Mouse (Mus musculus): ENCODE measurements at regions not wholly inside any gene's neighbourhood (a gene's known extent, or its start where the extent isn't known, plus 50 kb on each side); places are given as distances from the start of the nearest gene placed in this dataset.
"Not testable (repeated sequence)": the region's sequence is repeated elsewhere in the genome, so short reads cannot be mapped to it uniquely, and the experiment has no call there.

- ChIA-PET POLR2A (interaction anchor here in 3 of 4 experiments (0.6 to 1.0 kb wide), 3 partner anchors 17 to 1129 kb away, joined by 3 read pairs; no protein-coding TSS in a partner anchor), CTCF (interaction anchor here in 2 of 4 experiments (0.6 to 0.7 kb wide), 3 partner anchors 458 to 1336 kb away, joined by 3 to 4 read pairs (median 3); no protein-coding TSS in a partner anchor)
These were observed 189.2 kb upstream of the Gm10767 start for GRCm38 (mm10) chr13:66715191-66716161.

GRCm38 (mm10) chr13:66711010-66711409 is 193.7 kb upstream of the Gm10767 start:
- CTCF ChIA-PET, POLR2A ChIA-PET: not testable (repeated sequence)

GRCm38 (mm10) chr13:66697983-66698535 is 206.7 kb upstream of the Gm10767 start:
- CTCF ChIA-PET = not testable (repeated sequence)
- POLR2A ChIA-PET = interaction anchor here in 2 of 4 experiments (1.0 to 2.0 kb wide), 3 partner anchors 17 to 362 kb away, joined by 3 to 4 read pairs (median 3); no protein-coding TSS in a partner anchor

GRCm38 (mm10) chr13:66680766-66681165 is 223.9 kb upstream of the Gm10767 start:
- POLR2A ChIA-PET = interaction anchor here in 1 of 4 experiments (1.1 kb wide), 1 partner anchor 17 kb away, joined by 4 read pairs; no protein-coding TSS in a partner anchor
- CTCF ChIA-PET = not testable (repeated sequence)

- POLR2A ChIA-PET, CTCF ChIA-PET: not testable (repeated sequence)
These were observed 201.3 kb upstream of the 2410141K09Rik start for GRCm38 (mm10) chr13:66642245-66642644.

GRCm38 (mm10) chr13:66625761-66626160 is 184.8 kb upstream of the 2410141K09Rik start:
- POLR2A ChIA-PET = interaction anchor here in 1 of 4 experiments (1.1 kb wide), 1 partner anchor 634 kb away, joined by 6 read pairs; no protein-coding TSS in a partner anchor

GRCm38 (mm10) chr13:66586041-66586440 is 145.1 kb upstream of the 2410141K09Rik start:
- POLR2A ChIA-PET = not testable (repeated sequence)

More at GRCm38 (mm10) chr13:66625761-66626160, 184.8 kb upstream of the 2410141K09Rik start:
- CTCF ChIA-PET = not testable (repeated sequence)

GRCm38 (mm10) chr13:66563616-66564015 is 122.7 kb upstream of the 2410141K09Rik start:
- POLR2A ChIA-PET = interaction anchor here in 1 of 4 experiments (1.2 kb wide), 1 partner anchor 37 kb away, joined by 3 read pairs; no protein-coding TSS in a partner anchor
- CTCF ChIA-PET = not testable (repeated sequence)

More at GRCm38 (mm10) chr13:66586041-66586440, 145.1 kb upstream of the 2410141K09Rik start:
- CTCF ChIA-PET = not testable (repeated sequence)

- CTCF ChIA-PET = not testable (repeated sequence)
- POLR2A ChIA-PET = interaction anchor here in 1 of 4 experiments (1.1 kb wide), 1 partner anchor 25 kb away, joined by 4 read pairs; no protein-coding TSS in a partner anchor
These were observed 115.5 kb upstream of the 2410141K09Rik start for GRCm38 (mm10) chr13:66556397-66556796.

GRCm38 (mm10) chr13:66547951-66548350 is 107.0 kb upstream of the 2410141K09Rik start:
- POLR2A ChIA-PET, CTCF ChIA-PET: not testable (repeated sequence)

GRCm38 (mm10) chr13:66519596-66519995 is 78.7 kb upstream of the 2410141K09Rik start:
- CTCF ChIA-PET, POLR2A ChIA-PET: not testable (repeated sequence)
